Mouse (Mus musculus) monocyte, adult 5-6 weeks (primary cell): Measurements from ENCODE around the gene Fbxl17. TPM values are rescaled to one million over a fixed set of nuclear protein-coding genes. Genes with fewer than 3 reads are reported as not detected.

Experiments
- ATAC-seq: fragments of 153-309, 156-312 bp; replicated peaks from 2 replicates; pipeline ENCODE4 v1.8.0; 2017; ENCODE audit warnings: mild to moderate bottlenecking; ENCODE audit not compliant: low TSS enrichment, insufficient number of reproducible peaks, severe bottlenecking, poor library complexity, low FRiP score
- total RNA-seq: library from RNA; stranded (forward); fragments of 200-1000, 200-491, 200-594 nt; gene quantifications from 3 replicates; pipeline ENCODE4 v1.2.3, GENCODE M21; 2017

Gene Fbxl17
- total RNA-seq, 1 experiment from 2014 or later = 21.5 TPM

DNA sequence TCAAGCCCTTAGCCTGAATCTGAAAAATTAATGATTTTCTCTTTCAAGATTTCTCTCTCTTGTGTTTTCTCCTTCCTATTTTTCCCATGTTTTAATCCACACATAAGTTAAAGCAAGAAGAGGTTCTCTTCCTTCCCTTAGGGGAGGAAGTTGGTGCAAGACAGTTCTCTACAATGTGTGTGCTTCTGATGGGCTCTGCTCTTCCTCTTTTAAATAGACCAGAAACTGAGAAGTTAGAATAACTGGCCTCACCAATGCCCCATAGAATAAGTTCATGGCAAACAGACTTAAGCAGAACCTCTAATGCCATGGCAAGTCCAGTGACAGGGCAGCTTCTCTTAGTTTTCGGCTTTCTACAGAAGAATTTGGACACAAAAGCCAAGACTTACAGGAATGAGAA lies 301.1 kb downstream of the Fbxl17 start:
- no peak for ATAC-seq

DNA sequence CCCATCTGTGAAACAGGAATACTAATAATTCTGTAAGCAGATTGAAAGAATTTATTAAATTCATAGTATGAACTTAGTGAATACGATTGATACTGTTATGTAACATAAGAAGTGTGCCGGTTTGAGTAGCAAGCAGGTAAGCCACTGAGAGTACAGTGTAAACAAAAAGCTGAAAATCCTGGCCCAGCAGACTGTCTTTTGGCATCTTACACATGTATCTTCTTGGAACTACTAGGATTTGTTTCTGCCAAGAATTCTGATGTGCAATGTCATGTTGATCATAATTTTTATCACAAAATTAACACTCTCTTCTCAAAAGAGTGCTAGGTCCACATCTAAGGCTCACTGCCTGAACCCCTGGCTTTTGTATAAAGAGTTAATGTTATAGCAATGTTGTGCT lies 304.3 kb downstream of the Fbxl17 start:
- no peak for ATAC-seq

DNA sequence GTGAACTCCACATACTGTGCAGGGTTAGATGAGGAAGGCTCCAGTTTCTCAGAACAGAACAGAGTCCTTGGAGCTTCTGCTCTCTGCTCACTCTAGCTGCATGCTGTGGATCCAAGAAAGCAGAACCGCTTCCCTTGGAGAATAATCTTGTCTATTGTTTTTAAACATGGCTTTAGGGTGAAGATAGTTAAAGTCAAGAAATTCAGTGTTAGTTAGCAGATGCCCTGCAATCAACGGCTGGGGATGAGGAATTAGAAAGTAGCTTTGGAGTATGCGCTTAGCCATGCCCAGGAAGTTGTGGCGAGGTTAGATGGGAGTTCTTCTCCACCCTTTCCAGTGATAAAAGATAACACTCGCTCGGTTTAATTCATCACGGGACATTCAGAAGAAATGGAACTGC lies 306.6 kb downstream of the Fbxl17 start:
- no peak for ATAC-seq

DNA sequence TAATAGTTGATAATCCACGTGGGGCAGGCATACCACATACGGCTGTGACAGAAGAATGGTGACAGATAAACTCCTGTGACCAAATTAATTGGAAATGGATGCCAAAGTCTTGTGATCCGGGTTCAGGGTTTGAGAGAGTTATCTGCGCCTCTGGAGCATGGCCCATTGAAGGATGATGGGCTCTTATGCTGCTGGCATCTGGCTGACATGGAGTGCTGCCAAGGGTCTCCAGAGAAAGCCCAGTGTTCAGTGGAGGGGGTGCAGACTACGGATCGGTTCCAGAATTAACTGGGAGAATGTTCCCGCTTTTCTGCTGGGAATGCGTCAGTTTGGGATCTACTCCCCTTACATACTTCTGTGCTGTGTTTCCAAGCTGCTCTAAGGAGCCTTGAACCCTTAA lies 308.5 kb downstream of the Fbxl17 start:
- no peak for ATAC-seq

DNA sequence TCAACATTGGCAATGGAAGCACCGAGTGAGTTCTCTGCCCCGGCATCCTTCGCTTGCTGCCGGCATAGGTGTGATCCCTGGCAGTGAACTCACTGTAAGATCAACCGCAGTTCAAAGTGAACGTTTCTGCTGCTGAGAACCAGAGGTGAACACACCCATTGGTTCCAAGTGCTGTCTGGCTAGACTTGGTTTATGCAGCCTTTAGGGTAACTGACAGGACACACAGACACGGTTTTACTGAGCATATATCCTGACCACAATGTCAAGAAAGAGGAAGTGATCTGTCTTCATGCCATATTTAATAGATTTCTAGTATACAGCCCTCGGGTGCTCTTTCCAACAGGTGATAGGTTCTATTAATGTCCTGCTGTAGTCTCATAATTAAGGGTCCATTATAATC lies 310.5 kb downstream of the Fbxl17 start:
- no peak for ATAC-seq

DNA sequence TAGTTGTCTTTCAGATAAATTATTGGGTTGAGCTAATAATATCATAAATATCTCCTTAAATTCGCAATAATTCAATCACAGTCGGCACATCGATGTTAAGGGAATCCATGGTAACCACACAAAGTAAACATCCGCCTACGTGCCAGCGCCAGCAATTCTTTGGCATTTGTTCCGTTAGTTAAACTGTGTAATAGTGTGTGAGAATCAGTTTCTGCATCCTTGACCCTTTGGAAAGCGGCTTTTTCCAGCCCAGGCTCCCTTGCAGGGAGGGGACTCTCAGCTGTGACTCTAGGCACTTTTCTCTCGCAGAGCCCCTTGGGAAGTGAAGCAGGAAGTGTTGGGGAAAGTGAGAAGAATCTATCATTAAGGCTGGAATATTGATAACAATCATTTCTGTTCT lies 314.3 kb downstream of the Fbxl17 start:
- ATAC-seq = no peak

DNA sequence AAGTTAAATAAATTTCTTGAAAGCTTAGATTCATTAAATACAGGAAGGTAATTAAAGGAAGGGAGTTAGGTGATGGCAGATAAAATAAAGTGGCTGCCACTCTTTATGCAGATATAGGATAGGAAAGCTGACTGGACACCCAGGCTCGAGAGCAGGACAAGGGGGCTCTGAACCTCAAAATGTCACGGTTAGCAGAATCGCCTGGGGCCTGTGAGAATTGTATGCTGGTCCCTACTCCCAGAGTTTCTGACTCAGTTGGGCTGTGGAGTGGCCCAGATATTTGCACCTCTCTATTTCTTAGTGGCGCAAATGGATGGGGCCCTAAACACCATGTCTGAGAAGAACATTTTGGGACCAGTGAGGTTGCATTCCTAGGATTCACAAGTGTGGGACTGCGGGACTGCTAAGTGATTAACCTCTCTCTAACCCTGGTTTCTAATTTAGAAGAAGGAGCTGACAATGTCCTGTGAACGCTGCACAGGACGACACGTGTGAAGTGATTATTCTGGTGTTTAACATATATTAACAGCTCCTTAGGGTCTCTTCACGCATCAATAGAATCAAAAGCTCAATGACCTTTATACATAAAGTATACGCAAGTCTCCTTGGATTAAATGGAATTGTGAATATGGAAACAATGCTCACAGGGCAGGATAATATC lies 314.8 kb downstream of the Fbxl17 start:
- ATAC-seq = no peak

DNA sequence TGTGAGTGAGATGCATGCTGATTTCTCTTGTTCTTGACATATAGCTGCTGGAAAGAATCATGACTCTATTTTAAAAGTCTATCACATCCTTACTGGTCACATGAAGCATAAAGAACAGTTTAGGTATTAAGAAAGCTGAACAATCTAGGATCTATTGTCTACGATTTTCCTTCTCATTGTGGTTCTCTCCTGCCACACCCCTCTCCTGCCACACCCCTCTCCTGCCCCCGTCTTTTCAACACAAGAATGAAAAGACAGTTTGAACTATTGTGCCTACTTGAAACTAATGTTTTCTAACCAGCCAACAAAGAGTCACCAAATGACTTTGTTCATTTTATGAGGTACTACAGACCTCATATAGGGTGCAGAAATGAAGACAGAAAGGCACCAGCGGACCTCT lies 316.4 kb downstream of the Fbxl17 start:
- ATAC-seq = no peak

DNA sequence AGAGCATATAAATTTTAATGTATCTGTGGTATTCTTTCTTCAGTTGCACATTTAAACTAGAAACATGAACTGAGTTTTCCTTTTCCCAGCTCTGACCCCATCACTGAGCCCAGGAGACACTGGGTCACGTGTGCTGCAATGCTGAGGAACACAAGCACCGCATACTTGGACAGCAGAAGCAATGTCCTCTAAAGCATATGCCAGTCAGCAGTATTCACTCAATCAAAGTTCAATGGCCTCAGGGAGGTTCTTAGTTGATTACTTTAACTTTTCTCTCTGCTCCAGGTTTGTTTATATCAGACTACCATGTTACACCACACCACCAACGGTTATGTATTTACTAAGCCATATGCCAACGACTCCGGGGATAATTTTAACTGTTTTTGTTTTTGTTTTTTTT lies 318.2 kb downstream of the Fbxl17 start:
- ATAC-seq = no peak

DNA sequence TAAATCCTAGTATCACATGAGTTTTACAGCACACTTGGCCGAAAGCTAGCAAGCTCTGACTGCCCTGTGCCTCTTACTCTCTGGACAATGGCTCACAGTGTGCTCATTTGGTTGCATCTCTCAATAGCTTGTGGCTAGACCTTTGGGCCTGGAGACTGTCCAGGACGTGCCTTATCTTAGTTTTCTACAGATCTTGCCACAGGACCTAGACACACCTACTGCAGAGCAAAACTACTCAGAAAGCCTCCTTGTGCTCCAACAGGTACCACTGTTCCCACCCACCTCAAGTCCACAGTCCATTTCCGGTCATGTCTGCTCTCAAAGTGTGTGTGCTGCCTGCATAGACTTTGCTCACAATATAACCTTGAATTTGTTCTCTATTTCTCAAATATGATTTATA lies 319.8 kb downstream of the Fbxl17 start:
- ATAC-seq = no peak

DNA sequence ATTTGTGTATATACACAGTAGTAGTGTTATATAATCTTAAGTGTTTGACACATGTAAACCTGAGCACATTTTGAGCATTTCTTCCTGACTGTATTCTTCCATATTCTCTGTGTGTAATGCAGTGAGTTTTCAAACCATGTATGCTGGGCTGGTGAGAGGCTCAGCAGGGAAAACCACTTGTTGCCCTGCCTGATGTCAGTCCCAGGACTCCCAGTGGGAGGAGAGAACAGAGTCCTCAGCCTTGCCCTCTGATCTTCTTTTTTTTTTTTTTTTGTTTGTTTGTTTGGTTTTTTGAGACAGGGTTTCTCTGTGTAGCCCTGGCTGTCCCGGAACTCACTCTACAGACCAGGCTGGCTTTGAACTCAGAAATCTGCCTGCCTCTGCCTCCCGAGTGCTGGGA lies 321.5 kb downstream of the Fbxl17 start:
- ATAC-seq = no peak

DNA sequence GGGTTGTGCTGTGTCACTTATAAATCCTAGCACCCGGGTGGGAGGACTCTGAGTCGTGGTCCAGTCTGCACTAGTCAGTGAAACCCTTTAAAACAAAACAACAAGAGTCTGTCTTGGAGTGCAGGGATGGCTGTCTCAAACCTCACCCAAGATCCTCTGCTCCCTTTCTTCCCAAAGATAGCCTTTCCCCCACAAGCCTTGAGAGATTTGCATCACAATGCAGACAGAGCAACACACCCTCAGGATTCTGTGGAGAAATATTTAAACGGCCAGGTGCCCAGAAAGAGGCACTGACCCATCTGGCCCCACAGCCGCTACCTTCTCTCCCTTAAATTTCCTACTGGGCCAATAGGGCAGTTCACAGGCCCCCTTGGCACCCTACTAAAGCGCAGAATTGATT lies 323.4 kb downstream of the Fbxl17 start:
- no peak for ATAC-seq

DNA sequence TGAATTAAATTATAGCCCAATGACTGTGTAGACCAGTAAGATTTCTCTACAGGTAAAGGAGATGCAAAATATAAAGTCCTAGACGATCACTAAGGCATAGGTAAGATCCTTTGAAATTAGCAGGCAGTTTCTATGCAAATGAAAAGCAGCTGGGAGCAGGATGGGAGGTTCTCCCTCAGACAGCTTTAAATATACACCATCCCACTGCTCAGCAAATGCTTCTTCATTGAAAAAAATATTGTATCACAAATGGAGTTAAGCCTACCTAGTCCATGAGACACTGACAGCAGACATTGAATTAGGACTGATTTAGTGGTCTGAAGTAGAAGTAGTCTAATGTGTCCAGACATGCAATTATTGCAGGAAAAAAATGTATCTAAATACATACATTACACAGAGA lies 327.1 kb downstream of the Fbxl17 start:
- no peak for ATAC-seq

DNA sequence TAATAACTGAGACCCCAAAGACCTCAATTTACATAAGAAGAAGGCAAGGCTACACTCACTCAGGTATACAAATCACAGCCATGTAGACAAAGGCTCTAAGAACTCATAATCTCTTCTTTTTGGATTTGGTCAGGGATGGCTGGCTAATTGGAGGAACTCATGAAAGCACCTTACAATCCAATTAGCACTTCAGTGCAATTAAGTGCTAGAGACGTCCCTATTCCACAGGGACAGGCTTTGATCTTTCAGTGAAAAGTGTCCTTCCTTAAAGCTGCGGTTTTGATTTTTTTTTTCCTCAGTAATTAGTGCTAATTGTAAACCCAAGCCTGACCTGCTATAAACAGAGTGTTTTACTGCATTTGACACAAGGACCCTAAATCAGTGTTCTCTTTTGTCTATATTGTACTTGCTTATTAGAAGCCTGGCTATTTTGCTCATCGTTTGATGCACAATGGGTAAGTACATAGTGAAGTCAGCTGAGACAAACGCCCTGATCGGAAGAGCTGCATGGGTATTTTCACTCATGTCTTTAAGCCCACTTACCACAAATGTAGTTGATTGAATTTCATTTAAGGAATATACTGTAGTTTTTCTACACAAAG lies 327.8 kb downstream of the Fbxl17 start:
- ATAC-seq = no peak

DNA sequence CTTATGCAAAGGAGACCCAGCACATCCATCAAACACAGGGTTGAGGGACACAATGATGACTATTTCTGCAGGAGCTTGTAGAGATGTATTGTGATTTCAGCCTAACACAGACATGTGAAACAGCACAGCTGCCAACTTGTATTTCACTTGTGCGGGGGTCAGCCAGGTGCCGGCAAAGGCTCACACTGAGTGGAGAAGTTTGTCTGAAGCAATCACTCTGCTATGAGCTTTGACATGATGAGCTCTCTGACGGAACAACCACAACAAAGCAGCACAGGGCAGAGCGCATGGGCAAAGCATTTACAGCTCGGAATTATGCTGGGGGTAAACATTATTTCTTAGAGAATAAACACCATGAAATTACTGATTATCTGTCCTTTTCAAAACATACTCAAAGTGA lies 328.6 kb downstream of the Fbxl17 start:
- ATAC-seq = no peak

DNA sequence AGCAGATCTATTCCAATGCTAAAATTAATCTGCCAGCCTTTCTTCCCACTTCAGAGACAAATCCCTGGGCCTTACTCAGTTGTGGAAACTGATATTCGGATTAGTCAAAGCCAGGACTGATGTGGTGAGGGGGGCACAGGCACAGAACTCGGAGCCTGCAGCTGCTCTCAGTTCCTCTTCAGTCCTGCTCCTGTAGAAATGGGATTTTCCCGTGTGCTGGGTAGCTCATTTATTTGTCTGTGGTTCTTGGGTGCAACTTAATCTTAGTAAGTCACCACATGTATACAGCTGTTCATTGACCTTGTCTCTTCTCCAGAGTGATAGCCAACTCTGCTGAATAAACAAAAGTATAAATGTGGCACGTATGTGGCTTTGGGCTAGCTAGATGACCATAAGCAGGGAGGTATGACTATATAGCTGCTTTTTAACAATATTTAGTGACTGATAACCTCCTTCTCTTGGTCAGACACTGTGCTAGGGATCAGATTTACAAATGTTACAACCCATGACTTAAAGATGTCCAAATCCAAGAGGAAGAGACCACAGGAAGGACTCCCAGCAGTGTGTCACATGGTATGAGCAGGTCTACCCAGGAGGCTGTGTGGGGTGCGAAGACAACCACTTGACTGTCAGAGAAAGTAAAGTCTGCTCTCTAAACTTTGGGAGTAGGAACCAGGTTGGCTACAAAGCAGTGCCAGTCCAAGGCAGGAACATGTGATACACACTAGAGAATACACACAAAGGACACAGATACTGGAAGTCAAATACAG lies 331.6 kb downstream of the Fbxl17 start:
- ATAC-seq = no peak

DNA sequence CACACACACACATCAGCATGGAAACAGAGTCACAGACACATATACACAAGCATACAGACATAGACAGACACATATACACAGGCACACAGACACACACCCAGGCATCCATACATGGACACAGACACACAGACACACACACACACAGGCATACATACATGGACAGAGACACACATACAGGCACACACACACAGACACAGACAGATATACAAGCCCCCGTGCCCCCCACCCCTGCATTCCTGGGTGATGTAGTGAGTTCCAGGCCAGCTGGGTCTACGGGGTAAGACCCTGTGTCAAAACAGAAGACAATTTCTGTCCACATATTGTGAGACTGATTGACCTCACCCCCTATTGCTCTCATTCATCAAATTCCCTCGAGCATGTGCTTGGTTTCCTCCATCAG lies 332.6 kb downstream of the Fbxl17 start:
- no peak for ATAC-seq

DNA sequence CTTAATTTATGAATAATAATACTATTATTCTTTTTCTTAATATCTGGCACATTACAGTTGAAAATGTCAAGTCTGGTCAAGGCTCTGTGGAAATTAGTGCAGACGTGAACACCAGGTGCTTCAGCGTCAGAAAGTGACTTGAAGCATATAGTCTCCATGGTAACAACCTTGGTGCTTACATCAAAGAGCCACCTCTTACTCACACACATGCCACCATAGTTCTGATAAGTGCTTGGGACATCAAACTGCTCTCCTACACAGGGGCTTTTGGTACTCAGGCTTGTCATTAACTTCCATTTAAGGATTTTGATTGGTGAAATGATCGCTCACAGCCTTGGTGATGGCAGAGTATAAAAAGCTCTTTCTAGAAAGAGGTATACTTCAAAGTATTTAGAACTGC lies 333.1 kb downstream of the Fbxl17 start:
- no peak for ATAC-seq

DNA sequence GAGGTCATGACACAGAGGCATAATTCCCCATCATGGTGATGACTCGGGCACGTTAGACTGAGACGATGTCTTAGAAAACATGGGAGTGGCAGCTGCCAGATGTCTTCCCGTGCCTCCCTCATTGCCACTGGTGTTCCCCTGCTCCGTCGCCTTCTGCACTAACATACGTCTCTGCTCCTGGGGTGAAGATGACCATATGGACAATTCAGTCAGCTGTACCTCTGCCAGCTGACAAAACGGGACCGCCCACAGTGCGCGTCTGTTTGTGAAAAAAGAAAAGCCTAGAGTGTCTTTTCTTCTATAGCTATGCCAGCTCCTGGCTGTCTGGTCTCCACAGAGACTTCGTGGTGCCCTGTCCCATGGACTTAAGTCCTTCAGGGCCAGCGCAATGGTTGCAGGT lies 334.0 kb downstream of the Fbxl17 start:
- no peak for ATAC-seq

DNA sequence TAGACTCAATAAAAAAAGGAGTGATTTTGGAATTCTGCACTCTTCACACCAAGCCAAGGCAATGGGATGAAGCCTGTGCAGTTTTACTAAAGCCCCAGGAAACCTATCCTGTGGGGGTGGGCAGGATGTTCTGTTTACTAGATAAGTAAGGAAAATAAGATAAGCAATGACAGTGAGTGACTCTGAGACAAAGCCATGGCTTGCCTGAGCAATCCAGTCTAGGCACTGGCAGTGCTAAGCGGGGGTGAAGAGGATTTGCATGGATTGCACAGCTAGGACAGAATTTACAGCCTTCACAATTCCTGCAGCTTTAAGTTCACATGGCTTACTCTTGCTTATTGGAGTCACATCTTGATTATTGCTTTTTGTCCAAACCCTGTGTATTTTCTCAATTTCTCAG lies 335.5 kb downstream of the Fbxl17 start:
- no peak for ATAC-seq
